Mouse (Mus musculus) intestine, embryonic 15.5 days (tissue): ENCODE results near the gene Kcnj1. TPM values are rescaled to one million over a fixed set of nuclear protein-coding genes. Genes with fewer than 3 reads are reported as not detected.

Experiments used
- ATAC-seq: fragments of 200-750 bp; cut with Nextera tagmentation; 2 replicates; pipeline ENCODE4 v1.8.0; 2017; ENCODE audit warnings: moderate TSS enrichment, moderate library complexity
- H3K27ac ChIP-seq: fragments of 300-500 bp; sonication (generic); 2 replicates; pipeline ENCODE4 v1.5.1; 2015; ENCODE audit warnings: mild to moderate bottlenecking, inconsistent platforms
- H3K27me3 ChIP-seq: fragments of 300-500 bp; sonication (generic); replicated peaks from 2 replicates; pipeline ENCODE4 v1.6.1; 2015; ENCODE audit warnings: inconsistent platforms
- H3K36me3 ChIP-seq: fragments of 300-500 bp; sonication (generic); 2 replicates; pipeline ENCODE4 v1.6.1; 2015; ENCODE audit warnings: inconsistent platforms
- H3K4me1 ChIP-seq: fragments of 300-500 bp; sonication (generic); replicated peaks from 2 replicates; pipeline ENCODE4 v1.6.1; 2015; ENCODE audit warnings: inconsistent platforms
- H3K4me2 ChIP-seq: fragments of 300-500 bp; sonication (generic); replicated peaks from 2 replicates; pipeline ENCODE4 v1.6.1; 2015; ENCODE audit warnings: mild to moderate bottlenecking, inconsistent platforms
- H3K4me3 ChIP-seq: fragments of 300-500 bp; sonication (generic); replicated peaks from 2 replicates; pipeline ENCODE4 v1.5.1; 2015; ENCODE audit warnings: inconsistent platforms
- H3K9ac ChIP-seq: fragments of 300-500 bp; sonication (generic); 2 replicates; pipeline ENCODE4 v1.6.1; 2015; ENCODE audit warnings: inconsistent platforms
- H3K9me3 ChIP-seq: fragments of 300-500 bp; sonication (generic); 2 replicates; pipeline ENCODE4 v1.6.1; 2016; ENCODE audit warnings: inconsistent platforms
- WGBS: fragments of 180-500 bp; shearing (Covaris S2); methylation state at CpG from one replicate; pipeline ENCODE4 v1.1.7; 2015; 5-methylcytosine and 5-hydroxymethylcytosine counted together
- polyA plus RNA-seq: library from polyadenylated mRNA; unstranded; fragments of >200 nt; fragmentation: Nextera tagmentation; extraction: Ambion mirVana; gene quantifications from 2 replicates; pipeline ENCODE4 v1.2.1, GENCODE M21; 2015

Gene Kcnj1
- polyA plus RNA-seq, 1 experiment from 2014 or later: not detected

- no peak for ATAC-seq
- H3K27me3 ChIP-seq: no peaks in the 10 kb centered on the region
- no peak overlapping the region for H3K4me2 ChIP-seq
- H3K9me3 ChIP-seq: no peaks in the 10 kb centered on the region
- H3K4me3 ChIP-seq: no peak overlapping the region
- 29% methylated on average over 2 of the region's 2 CpGs for WGBS
- no peaks in the 10 kb centered on the region for H3K4me1 ChIP-seq
- H3K36me3 ChIP-seq: no peaks in the 10 kb centered on the region
- H3K27ac ChIP-seq: no peak overlapping the region
- H3K9ac ChIP-seq: no peak overlapping the region
These were observed 3.5 kb upstream of the Kcnj1 start for GRCm38 (mm10) chr9:32368812-32369211.

GRCm38 (mm10) chr9:32369388-32369787 is 2.9 kb upstream of the Kcnj1 start:
- 56% methylated on average over 6 of the region's 6 CpGs for WGBS
- Histone ChIP-seq H3K9me3 (no peaks in the 10 kb centered on the region), H3K4me2 (no peak overlapping the region), H3K9ac (no peak overlapping the region), H3K36me3 (no peaks in the 10 kb centered on the region), H3K27ac (no peak overlapping the region), H3K4me1 (no peaks in the 10 kb centered on the region), H3K4me3 (no peak overlapping the region), H3K27me3 (no peaks in the 10 kb centered on the region)
- no peak for ATAC-seq

GRCm38 (mm10) chr9:32373656-32374055 is 1.4 kb downstream of the Kcnj1 start:
- H3K4me1 ChIP-seq: no peaks in the 10 kb centered on the region
- no peak for ATAC-seq
- no peaks in the 10 kb centered on the region for H3K36me3 ChIP-seq
- H3K27me3 ChIP-seq: no peaks in the 10 kb centered on the region
- no peak overlapping the region for H3K27ac ChIP-seq
- WGBS: 92% methylated on average over 6 of the region's 6 CpGs
- no peak overlapping the region for H3K4me3 ChIP-seq
- no peak overlapping the region for H3K4me2 ChIP-seq
- no peak overlapping the region for H3K9ac ChIP-seq
- no peaks in the 10 kb centered on the region for H3K9me3 ChIP-seq

- ATAC-seq: no peak
These were observed 3.7 kb downstream of the Kcnj1 start for GRCm38 (mm10) chr9:32376031-32376430.

GRCm38 (mm10) chr9:32376863-32377590 is 4.7 kb downstream of the Kcnj1 start:
- 70% methylated on average over 5 of the region's 5 CpGs for WGBS
- ATAC-seq: no peak
- Histone ChIP-seq H3K4me3 (no peak overlapping the region), H3K36me3 (no peaks in the 10 kb centered on the region), H3K9me3 (no peaks in the 10 kb centered on the region), H3K9ac (no peak overlapping the region), H3K4me1 (no peaks in the 10 kb centered on the region), H3K4me2 (no peak overlapping the region), H3K27me3 (no peaks in the 10 kb centered on the region), H3K27ac (no peak overlapping the region)

More at GRCm38 (mm10) chr9:32376031-32376430, 3.7 kb downstream of the Kcnj1 start:
- no peak overlapping the region for H3K27ac ChIP-seq
- H3K36me3 ChIP-seq: no peaks in the 10 kb centered on the region
- 77% methylated on average over 7 of the region's 7 CpGs for WGBS
- no peaks in the 10 kb centered on the region for H3K27me3 ChIP-seq
- H3K4me3 ChIP-seq: no peak overlapping the region
- no peaks in the 10 kb centered on the region for H3K4me1 ChIP-seq
- no peaks in the 10 kb centered on the region for H3K9me3 ChIP-seq
- no peak overlapping the region for H3K4me2 ChIP-seq
- H3K9ac ChIP-seq: no peak overlapping the region

DNA sequence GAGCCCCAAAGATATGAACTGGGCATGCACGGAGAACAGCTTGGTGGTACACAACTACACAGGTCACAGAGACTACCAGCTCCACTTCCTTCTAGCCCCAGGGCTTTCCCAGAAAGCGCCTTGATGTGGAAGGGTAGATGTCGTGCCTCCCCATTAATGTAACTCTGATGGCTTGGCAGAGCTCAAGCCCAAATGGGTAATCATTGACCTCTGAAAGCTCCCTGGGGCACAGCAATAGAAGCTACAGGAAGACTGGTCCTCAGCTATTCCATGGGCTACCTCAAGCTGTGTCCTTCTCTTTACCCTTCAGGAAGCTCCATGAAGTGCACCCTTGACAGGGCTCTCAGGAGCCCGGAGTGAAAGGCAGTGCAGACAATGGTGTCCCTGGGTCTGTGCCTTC is 12.6 kb downstream of the Kcnj1 start:
- H3K4me3 ChIP-seq: no peak overlapping the region
- H3K9me3 ChIP-seq: no peaks in the 10 kb centered on the region
- no peak overlapping the region for H3K4me2 ChIP-seq
- no peak overlapping the region for H3K9ac ChIP-seq
- no peak overlapping the region for H3K27ac ChIP-seq
- H3K27me3 ChIP-seq: no peaks in the 10 kb centered on the region
- ATAC-seq: no peak
- no peaks in the 10 kb centered on the region for H3K4me1 ChIP-seq
- H3K36me3 ChIP-seq: no peaks in the 10 kb centered on the region
- 82% methylated on average over 4 of the region's 4 CpGs for WGBS

GRCm38 (mm10) chr9:32388120-32388519 is 15.8 kb downstream of the Kcnj1 start:
- no peak for ATAC-seq
- Histone ChIP-seq H3K9ac (no peak overlapping the region), H3K4me3 (no peak overlapping the region), H3K36me3 (no peaks in the 10 kb centered on the region), H3K4me1 (no peaks in the 10 kb centered on the region), H3K9me3 (no peaks in the 10 kb centered on the region), H3K27ac (no peak overlapping the region), H3K27me3 (no peaks in the 10 kb centered on the region), H3K4me2 (no peak overlapping the region)
- 85% methylated on average over 1 of the region's 1 CpGs for WGBS

GRCm38 (mm10) chr9:32391092-32391491 is 18.8 kb downstream of the Kcnj1 start:
- WGBS: 79% methylated on average over 5 of the region's 5 CpGs
- H3K27ac ChIP-seq: no peak overlapping the region
- no peak for ATAC-seq
- H3K9me3 ChIP-seq: no peaks in the 10 kb centered on the region
- H3K27me3 ChIP-seq: no peaks in the 10 kb centered on the region
- no peaks in the 10 kb centered on the region for H3K4me1 ChIP-seq
- no peaks in the 10 kb centered on the region for H3K36me3 ChIP-seq
- no peak overlapping the region for H3K9ac ChIP-seq
- H3K4me3 ChIP-seq: no peak overlapping the region
- H3K4me2 ChIP-seq: no peak overlapping the region

GRCm38 (mm10) chr9:32391701-32392100 is 19.4 kb downstream of the Kcnj1 start:
- Histone ChIP-seq H3K9me3 (no peaks in the 10 kb centered on the region), H3K4me3 (no peak overlapping the region), H3K27ac (no peak overlapping the region), H3K4me2 (no peak overlapping the region), H3K27me3 (no peaks in the 10 kb centered on the region), H3K4me1 (no peaks in the 10 kb centered on the region), H3K36me3 (no peaks in the 10 kb centered on the region), H3K9ac (no peak overlapping the region)
- no peak for ATAC-seq
- 82% methylated on average over 9 of the region's 9 CpGs for WGBS

- Histone ChIP-seq H3K36me3 (no peaks in the 10 kb centered on the region), H3K4me2 (no peak overlapping the region), H3K9me3 (no peaks in the 10 kb centered on the region), H3K4me3 (no peak overlapping the region), H3K9ac (no peak overlapping the region), H3K4me1 (no peaks in the 10 kb centered on the region), H3K27ac (no peak overlapping the region), H3K27me3 (no peaks in the 10 kb centered on the region)
- no peak for ATAC-seq
- 81% methylated on average over 6 of the region's 6 CpGs for WGBS
These were observed 20.4 kb downstream of the Kcnj1 start for GRCm38 (mm10) chr9:32392716-32393115.

DNA sequence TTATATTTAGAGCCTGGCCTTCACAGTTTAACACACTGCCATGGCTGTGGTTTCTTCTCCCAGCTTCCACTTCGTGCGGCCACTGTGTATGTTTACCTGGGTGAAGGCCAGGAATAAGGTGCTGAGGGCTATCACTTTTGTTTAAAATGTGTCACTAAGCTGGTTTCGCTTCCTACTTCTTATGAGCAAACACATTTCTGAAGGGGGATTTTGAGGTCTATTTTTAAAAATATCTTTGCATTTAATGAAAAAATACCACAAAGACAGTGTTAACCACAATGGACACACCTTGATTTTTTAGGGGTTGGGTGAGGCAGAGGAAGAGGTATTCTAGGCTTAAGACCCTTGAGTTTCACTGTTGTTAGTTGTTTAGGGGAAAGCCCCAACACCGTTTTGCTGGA is 22.5 kb downstream of the Kcnj1 start:
- Histone ChIP-seq H3K27me3 (no peaks in the 10 kb centered on the region), H3K4me3 (no peak overlapping the region), H3K4me2 (no peak overlapping the region), H3K4me1 (no peaks in the 10 kb centered on the region), H3K36me3 (no peaks in the 10 kb centered on the region), H3K9ac (no peak overlapping the region), H3K27ac (no peak overlapping the region), H3K9me3 (no peaks in the 10 kb centered on the region)
- 80% methylated on average over 4 of the region's 4 CpGs for WGBS
- no peak for ATAC-seq

DNA sequence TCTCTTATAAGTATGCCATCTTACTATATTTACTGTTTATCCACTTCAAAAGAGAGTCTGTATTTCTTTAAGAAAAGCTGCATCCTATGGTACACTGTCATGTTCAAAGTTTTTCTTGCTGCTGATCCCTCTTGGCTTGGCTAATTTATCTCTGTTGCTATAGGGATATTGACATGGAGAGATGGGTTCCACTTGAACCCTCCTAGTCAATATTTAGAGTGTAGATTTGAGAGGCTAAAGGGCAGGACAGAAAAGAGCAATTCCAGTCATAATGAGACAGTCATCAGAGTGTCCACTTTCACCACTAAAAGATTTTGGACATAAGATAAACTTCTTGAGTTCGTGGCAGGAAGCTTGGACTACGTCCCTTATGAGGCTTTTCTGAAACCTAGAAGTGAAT is 27.9 kb downstream of the Kcnj1 start:
- Histone ChIP-seq H3K4me2 (no peak overlapping the region), H3K27ac (no peak overlapping the region)
- WGBS: 28% methylated on average over 2 of the region's 2 CpGs

DNA sequence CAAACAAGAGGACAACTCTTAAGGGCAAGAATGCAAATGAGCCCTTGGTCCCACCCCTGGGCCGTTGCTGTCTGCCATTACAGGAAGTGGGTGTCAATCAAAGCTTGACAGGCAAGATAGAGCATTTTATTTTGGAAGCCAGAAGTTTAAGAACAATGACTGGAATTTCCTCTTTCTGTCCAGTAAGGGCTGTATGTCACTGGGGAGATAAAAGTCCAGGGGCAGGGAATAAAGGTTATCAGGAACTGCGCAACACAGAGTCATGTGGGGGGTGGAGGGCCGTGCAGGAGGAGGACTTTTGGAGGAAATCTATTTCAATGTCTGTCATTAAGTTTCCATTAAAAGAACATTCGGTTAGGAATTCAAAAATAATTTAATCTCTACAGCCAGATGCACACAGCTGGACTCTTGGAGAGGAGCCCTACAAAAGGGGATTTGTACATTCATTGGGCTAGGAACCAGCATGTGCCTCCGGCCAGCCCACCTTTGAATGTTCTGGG is 28.4 kb downstream of the Kcnj1 start:
- Histone ChIP-seq H3K9me3 (no peaks in the 10 kb centered on the region), H3K4me3 (no peak overlapping the region), H3K4me1 (0 out of 2 replicates have a peak, but pooled peaks cover 9% of the 10 kb centered on the region), H3K27me3 (no peaks in the 10 kb centered on the region; the same call in 1 of the 2 replicates), H3K27ac (0 out of 2 replicates have a peak overlapping the region, but pooled peaks have one; percentile 13), H3K36me3 (no peaks in the 10 kb centered on the region), H3K9ac (no peak overlapping the region), H3K4me2 (no peak overlapping the region)
- WGBS: 30% methylated on average over 5 of the region's 5 CpGs
- peak; percentile 34; the same call in 1 of the 2 replicates for ATAC-seq

More for the DNA sequence above, 27.9 kb downstream of the Kcnj1 start:
- no peak for ATAC-seq
- Histone ChIP-seq H3K27me3 (no peaks in the 10 kb centered on the region; the same call in 1 of the 2 replicates), H3K9ac (no peak overlapping the region), H3K4me1 (0 out of 2 replicates have a peak, but pooled peaks cover 9% of the 10 kb centered on the region), H3K36me3 (no peaks in the 10 kb centered on the region), H3K4me3 (no peak overlapping the region), H3K9me3 (no peaks in the 10 kb centered on the region)
